Mouse (Mus musculus) T-cell, adult 2 months (primary cell): ENCODE measurements around the gene Sprr2a3.
"Not testable (repeated sequence)": the region's sequence is repeated elsewhere in the genome, so short reads cannot be mapped to it uniquely, and the experiment has no call there.

Experiments
- DNase-seq: peaks from one replicate; pipeline ENCODE4 v3.0.0; 2022; ENCODE audit warnings: low spot score

The Sprr2a3 gene

GRCm38 (mm10) chr3:92285101-92285500 lies at the start of gene Sprr2a3:
TSS of gene Sprr2a3 (plus strand) at chr3:92285417.
- DNase-seq: not testable (repeated sequence)

- not testable (repeated sequence) for DNase-seq
Observed at GRCm38 (mm10) chr3:92236463-92237189, 48.6 kb upstream of the Sprr2a3 start.

- DNase-seq: not testable (repeated sequence)
Observed at GRCm38 (mm10) chr3:92238736-92239135, 46.5 kb upstream of the Sprr2a3 start.

GRCm38 (mm10) chr3:92239197-92239596 lies 46.0 kb upstream of the Sprr2a3 start:
- not testable (repeated sequence) for DNase-seq

GRCm38 (mm10) chr3:92244833-92245232 lies 40.4 kb upstream of the Sprr2a3 start:
- not testable (repeated sequence) for DNase-seq

- not testable (repeated sequence) for DNase-seq
Observed at GRCm38 (mm10) chr3:92246245-92246644, 39.0 kb upstream of the Sprr2a3 start.

- DNase-seq: not testable (repeated sequence)
Observed at GRCm38 (mm10) chr3:92248494-92248893, 36.7 kb upstream of the Sprr2a3 start.

- not testable (repeated sequence) for DNase-seq
Observed at GRCm38 (mm10) chr3:92250450-92250849, 34.8 kb upstream of the Sprr2a3 start.

- DNase-seq: not testable (repeated sequence)
Observed at GRCm38 (mm10) chr3:92253860-92254259, 31.4 kb upstream of the Sprr2a3 start.

- DNase-seq: not testable (repeated sequence)
Observed at GRCm38 (mm10) chr3:92258526-92258925, 26.7 kb upstream of the Sprr2a3 start.

GRCm38 (mm10) chr3:92263462-92263861 lies 21.8 kb upstream of the Sprr2a3 start:
- DNase-seq: not testable (repeated sequence)

- DNase-seq: not testable (repeated sequence)
Observed at GRCm38 (mm10) chr3:92271414-92271985, 13.7 kb upstream of the Sprr2a3 start.

- DNase-seq: not testable (repeated sequence)
Observed at GRCm38 (mm10) chr3:92273504-92273903, 11.7 kb upstream of the Sprr2a3 start.

- DNase-seq: not testable (repeated sequence)
Observed at GRCm38 (mm10) chr3:92274018-92274417, 11.2 kb upstream of the Sprr2a3 start.

- DNase-seq: not testable (repeated sequence)
Observed at GRCm38 (mm10) chr3:92279663-92280062, 5.6 kb upstream of the Sprr2a3 start.

- not testable (repeated sequence) for DNase-seq
Observed at GRCm38 (mm10) chr3:92280963-92281606, 4.1 kb upstream of the Sprr2a3 start.

- not testable (repeated sequence) for DNase-seq
Observed at GRCm38 (mm10) chr3:92288489-92288888, 3.3 kb downstream of the Sprr2a3 start.

- no peak for DNase-seq
Observed at GRCm38 (mm10) chr3:92307406-92307805, 22.2 kb downstream of the Sprr2a3 start.

- DNase-seq: no peak
Observed at GRCm38 (mm10) chr3:92316320-92316719, 31.1 kb downstream of the Sprr2a3 start, which contains the start of gene Sprr2b. TSS of gene Sprr2b (plus strand) at chr3:92316620.

GRCm38 (mm10) chr3:92317384-92317783 lies 32.2 kb downstream of the Sprr2a3 start:
- DNase-seq: no peak

- no peak for DNase-seq
Observed at GRCm38 (mm10) chr3:92336278-92336677, 51.1 kb downstream of the Sprr2a3 start.

- no peak for DNase-seq
Observed at GRCm38 (mm10) chr3:92338840-92339239, 53.6 kb downstream of the Sprr2a3 start, which contains the start of gene Sprr2d. TSS of gene Sprr2d (plus strand) at chr3:92339140.
